Mouse (Mus musculus): ENCODE measurements at regions not wholly inside any gene's neighbourhood (a gene's known extent, or its start where the extent isn't known, plus 50 kb on each side); places are given as distances from the start of the nearest gene placed in this dataset.

DNA sequence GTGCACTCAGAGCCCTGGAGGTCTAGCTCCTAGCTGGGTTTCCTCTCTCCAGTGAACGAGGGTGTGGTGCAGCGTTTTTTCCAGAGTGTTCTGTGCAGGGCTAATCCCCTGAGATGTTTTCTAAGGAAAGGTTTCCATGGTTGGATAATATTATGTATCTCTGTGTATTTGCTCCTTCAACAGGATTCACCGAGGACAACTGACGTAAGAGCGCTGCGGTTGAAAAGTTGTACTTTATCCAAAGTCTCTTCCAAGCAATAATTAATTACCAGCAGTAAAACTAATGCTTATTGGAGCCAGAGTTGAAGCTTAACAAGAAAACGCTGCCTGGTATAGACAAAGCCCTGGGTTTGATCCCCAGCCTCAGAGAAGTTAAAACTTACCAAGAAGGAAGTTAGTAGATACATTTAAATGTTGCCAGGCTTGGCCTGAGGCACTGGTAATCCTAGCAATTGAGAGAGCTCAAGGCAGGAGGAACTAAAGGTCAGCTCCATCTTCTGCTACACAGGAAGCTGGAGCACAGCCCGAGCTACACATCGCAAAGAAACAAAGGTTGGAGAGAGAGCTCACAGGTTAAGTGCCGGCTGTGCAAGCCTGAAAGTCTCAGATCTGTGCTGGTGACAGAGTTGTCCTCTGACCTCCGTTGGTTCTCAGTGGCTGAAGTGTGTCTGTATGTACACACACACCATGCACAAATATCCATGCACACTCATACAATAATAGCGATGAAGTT, 51.2 kb upstream of the Rap1b start:
- DNase-seq: no peak

GRCm38 (mm10) chr10:117897766-117898165, 51.9 kb upstream of the Rap1b start:
- DNase-seq: no peak

DNA sequence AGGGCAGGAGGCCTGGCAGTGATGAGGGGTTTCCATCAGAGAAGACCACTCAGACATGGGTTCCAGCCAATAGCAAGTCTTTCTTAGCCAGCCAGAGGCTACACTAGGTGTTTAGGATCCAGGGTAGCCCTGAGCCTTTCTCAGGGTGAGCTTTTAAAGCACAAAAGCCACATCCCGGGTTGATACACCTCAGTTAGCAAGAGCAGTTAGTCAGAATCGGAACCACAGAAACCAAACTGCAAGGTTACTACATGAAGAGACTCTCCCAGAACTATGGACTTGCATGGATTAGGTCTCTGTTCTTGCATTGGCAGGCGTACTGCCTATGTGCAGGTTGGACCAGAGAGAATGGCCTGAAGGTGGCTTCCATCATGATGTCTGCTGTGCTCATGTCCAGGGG, 52.6 kb upstream of the Rap1b start:
- no peak for DNase-seq

DNA sequence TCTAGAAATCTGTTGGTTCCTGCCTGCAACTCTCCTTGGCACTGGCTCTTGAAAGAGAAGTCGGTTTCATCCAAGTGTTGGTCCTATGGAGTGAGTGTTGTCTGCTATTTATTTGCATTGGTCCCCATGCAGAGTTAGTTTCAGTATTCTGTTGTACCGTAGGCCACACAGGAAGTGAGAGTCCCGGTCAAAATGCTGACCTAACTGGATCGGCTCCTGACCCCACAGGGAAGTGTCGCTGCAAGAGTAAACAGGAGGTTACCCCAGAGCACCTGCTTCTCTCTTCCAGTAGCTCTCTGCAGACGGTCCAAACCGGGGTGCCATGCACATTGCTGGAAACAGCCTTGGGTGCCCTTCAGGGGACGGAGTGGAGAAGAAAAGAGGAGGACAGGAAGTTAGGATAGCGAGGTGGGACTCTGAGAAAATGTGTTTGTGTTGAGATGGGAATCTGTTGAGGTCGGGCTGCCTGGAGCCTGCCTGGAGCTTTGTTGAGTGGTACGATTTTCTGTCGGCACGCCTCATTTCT, 53.6 kb upstream of the Rap1b start:
- DNase-seq: no peak

DNA sequence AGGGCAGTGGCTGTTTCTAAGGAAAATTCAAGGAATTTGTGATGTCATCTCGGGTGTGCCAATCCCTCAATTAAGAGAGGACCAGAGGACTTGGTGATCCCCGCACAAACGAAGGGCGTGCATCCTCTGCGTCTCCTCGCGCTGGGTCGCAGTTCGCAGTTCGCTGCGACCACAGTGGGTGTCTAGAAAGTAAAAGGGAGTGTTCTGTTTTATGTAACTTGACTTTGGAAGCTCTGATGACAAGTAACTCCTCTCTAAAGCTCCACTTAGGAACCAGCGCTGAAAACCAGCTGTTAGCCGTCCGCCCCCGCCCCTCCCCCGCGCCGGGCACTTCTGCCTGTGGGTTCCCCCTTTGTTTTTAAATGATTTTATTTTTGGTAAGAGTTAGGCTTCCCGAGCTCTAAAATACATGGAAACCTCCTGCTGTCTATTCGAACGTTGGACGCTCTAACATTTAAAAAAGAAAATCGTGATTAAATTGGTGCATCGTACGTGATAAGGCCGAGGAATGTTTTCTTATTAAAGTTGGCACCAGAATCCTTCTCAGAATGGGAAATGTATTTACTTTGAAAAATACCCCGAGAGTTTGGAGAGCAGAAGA, 59.9 kb upstream of the Rap1b start:
- no peak for DNase-seq

DNA sequence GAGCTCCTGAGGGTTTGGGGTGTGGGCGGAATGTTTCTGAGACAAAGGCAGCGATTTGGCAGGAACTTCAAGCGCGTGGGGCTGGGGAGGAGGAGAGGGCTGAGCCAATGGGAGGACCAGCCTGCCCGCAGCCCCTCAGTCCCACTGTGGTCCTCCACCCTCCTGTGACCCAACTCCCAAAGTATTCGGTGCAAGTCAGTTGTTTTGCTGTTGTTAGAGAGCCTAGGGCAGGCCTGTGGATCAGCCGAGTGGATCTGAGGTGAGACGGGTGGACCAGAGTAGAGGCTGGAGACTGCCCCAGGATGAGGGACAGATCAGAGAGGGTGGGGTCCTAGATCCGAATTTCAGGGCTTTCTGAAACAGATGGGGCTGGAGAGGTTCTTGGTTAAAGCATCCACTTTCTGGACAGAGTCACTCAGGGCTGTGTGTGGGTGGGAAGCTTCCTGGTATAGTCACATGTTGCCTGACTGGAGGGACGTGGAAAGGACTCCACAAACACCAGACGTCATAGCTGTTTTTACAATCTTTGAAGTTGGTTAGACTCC, 60.5 kb upstream of the Rap1b start:
- no peak for DNase-seq

- DNase-seq: no peak
Measured at GRCm38 (mm10) chr10:117908079-117908675, 62.3 kb upstream of the Rap1b start.

GRCm38 (mm10) chr10:117909155-117909554, 63.3 kb upstream of the Rap1b start:
- no peak for DNase-seq

DNA sequence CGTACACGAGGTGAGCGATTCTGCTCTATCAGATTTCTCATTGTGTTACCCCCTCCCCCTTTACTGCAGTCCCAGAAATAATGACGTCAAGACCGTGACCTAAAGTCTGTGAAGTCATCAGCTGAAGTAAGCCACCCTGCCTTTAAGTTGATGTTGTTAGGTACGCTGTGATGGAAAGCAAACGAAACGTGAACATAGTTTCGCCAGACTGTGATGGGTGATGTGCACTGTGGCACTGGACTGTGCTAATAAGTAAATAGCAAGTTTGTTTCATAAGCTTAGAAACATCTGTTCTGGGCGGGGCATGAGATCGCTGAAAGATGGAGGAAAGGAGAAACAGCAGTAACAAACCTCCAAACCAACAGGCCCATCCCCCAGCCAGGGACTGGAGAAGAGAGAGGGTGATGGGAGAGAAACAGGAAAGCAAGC, 64.0 kb upstream of the Rap1b start:
- no peak for DNase-seq

DNA sequence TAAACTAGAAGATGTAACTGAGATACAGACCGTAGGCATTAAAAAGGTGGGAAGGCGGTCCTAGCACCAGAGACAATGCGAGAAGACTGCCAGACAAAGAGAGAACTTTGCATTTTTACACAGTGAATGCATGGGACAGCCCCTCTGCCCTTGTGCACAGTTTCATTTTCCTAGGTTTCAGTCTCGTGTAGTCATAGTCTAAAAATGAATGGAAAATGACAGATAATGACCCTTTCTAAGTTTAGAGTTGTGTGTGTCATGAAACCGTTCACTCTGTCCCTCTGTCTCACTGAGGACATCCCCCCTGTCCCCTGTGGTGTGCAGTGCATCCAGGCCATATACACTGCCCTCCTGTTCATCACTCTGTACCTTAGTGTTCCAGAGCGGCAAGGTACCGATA, 64.6 kb upstream of the Rap1b start:
- no peak for DNase-seq

DNA sequence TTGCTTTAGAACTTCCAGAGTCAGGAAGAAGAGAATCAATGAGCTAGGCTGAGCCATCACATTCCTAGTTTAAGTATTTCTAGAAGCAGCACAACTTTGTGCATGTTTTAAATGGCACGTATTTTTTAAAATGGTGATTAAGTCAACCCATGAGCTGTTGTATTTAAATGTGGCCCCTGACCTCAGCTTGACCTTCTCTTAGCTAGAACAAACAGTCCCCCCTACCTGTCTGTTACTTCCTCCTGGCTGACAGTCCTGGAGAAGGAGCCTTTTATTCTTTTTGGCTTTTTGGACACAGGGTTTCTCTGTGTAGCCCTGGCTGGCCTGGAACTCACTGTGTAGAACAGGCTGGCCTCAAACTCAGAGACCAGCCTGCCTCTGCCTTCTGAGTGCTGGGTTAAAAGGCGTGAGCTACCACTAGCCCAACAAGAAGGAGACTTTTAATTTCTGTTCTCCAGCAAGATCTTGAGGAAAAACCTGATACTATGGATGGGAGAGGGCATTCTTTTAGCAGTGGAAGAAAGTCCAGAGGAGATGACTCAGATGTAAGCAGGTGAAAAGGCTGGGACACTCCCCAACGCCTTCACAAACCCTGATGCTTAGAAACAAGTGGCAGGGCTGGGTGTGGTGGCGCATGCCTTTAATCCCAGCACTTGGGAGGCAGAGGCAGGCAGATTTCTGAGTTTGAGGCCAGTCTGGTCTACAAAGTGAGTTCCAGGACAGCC, 69.3 kb upstream of the Rap1b start:
- DNase-seq: no peak

GRCm38 (mm10) chr10:117916280-117916679, 70.4 kb upstream of the Rap1b start:
- DNase-seq: no peak

GRCm38 (mm10) chr10:117917870-117918269, 72.0 kb upstream of the Rap1b start:
- DNase-seq: no peak

GRCm38 (mm10) chr10:117918616-117919015, 72.8 kb upstream of the Rap1b start:
- no peak for DNase-seq

DNA sequence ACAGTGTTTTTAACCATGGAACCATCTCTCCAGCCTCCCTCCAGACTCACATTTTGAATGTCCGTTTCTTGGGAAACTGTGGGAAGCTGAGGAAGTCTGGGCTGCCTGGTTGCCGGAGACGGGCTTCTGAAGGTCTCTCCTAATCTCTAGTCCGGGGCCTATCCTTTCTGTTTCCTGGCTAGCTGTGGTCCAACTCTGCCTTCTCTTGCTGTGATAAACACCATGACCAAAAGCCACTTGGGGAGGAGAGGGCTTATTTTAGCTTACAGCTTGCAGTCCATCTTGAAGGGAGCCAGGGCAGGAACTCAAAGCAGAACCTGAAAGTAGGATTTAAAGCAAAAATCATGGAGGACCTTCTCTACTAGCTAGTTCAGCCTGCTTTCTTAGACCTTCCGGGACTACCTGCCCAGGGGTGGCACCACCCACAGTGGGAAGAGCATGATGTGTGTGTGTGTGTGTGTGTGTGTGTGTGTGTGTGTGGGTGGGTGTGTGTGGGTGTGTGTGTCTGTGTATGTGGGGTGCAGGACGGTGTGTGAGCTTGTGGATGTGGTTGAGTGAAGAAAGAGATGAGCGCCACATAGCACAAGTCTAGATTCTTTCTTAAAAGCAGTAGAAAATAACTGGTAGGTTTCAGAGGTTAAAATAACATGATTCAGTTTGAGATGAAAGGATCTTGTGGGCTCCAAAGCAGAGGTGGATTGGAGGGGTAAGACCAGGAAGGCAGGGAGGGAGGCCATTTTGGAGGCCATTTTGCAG, 73.5 kb upstream of the Rap1b start:
- no peak for DNase-seq

GRCm38 (mm10) chr10:117925186-117925585, 79.4 kb upstream of the Rap1b start:
- no peak for DNase-seq

DNA sequence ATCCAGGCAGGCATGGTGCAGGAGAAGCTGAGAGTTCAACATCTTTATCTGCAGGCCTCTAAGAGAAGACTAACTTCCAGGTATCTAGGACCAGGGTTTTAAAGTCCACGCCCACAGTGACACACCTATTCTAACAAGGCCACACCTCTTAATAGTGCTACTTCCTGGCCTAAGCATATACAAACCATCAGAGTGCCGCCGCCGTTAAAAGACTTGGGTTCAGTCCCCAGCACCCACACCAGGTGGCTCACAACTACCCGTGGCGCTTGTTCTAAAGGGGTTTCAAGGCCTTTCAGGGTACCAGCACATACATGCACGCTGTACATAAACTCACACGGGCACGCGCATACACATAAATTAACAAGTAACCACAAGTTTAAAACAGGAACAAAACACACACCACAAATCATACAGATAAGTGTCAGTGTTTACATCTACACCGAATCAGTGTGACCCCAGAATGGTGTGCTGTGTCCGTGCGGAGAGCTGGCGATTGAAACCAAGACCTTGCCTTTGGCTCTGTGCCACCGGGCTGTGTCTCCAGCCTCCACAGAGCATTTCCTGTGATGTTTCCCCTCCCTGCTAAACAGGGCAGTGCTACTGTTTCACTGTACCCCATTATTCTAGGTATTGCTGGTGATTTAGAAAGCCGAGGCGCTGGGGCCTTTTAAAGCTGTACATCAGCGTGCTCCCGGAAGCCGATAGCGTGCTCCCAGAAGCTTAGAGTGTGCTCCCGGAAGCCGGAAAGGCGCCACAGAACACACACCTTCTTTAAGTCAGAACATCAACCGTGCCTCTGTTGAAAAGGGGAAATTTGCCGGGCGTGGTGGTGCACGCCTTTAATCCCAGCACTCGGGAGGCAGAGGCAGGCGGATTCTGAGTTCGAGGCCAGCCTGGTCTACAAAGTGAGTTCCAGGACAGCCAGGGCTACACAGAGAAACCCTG, 80.0 kb upstream of the Rap1b start:
- DNase-seq: no peak

DNA sequence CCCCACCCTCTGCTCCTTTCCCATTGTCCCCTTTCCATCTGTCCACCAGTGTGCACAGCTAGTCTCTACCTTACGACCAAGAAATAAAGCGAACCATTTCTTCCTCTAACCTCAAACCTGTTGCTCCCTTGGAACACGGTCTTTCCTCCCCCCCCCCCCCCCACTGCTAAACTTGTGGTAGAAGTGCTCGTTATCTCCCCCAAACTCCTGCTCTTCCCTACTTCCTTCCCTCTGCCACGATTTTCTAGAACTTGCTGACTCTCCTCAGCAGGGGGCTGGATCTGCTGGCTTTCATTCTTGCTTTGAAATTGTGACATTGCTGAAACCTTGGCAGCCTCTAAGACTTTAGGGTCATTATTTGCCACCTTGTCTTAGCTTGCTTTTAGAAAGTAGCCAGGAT, 83.2 kb upstream of the Rap1b start:
- DNase-seq: no peak

DNA sequence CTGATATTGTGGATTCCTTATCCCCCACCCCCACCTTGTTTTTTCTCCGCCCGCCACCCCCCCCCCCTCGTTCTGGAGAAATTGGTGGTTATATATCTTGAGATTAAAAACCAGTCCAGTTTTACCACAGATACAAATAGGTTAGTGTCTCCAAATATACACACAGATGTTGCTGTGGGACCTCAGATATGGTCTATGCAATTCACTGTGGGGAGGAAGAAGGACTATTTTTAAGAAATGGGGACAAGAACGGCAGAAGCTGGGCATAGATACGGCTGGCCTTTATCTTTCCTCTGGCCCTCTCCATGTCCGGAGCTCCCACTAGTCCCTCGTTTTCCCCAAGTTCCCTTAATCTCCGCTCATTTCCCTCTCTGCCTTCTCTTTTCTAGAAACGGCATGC, 89.0 kb upstream of the Rap1b start:
- DNase-seq: no peak

DNA sequence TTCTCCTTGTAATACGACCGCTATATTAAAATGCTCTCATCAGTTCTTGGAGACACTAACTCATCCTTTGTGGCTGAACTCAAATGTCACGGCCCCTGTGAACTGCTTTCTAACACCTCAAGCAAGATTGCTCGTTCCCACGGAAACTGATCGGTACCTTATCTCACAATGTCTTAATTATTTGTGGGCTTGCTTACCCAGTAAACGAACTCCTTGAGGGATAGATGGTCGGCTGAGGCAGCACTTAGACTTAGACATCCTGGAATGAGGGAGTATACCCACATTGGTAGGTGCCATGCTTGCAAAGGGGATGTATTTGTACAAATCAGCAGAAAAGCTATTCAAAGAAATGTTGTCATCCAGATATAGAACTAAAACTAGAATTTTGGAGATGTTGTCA, 92.9 kb upstream of the Rap1b start:
- DNase-seq: no peak

Data from cerebellum, adult 11 months (tissue).